Mouse (Mus musculus) spleen, adult 2 months (tissue): ENCODE measurements around the gene Top1.

Experiments
- CTCF ChIP-seq: fragments of 200-500 bp; IDR thresholded peaks from 2 replicates; pipeline ENCODE4 v1.5.1; 2011; ENCODE audit warnings: mild to moderate bottlenecking, inconsistent platforms; ENCODE audit not compliant: insufficient read depth, insufficient read length, insufficient replicate concordance; ENCODE audit errors: extremely low read depth
- POLR2A ChIP-seq: fragments of 200-500 bp; IDR thresholded peaks from 2 replicates; pipeline ENCODE4 v1.6.1; 2011; ENCODE audit warnings: low read depth, low read length, inconsistent platforms

DNA sequence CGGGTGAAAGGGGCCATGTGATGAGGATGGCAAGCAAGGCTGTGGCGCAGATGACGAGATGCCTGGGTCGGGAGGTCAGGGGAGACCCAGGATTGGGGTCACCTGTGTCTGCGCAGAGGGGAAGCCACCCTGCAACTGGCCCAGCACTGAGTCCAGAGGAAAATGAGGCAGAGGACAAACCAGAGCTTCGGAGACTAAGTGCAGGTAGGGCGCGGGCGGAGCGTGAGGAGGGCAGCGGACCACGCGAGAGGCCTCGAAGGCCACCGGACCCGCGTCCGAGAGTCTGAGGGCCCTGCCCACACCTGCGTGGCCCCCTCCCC is 85.1 kb downstream of the Top1 start:
- TF ChIP-seq POLR2A (no peak), CTCF (no peak)
